Mouse (Mus musculus): ENCODE data around the gene Dnajc11. TPM values are rescaled to one million over a fixed set of nuclear protein-coding genes. Genes with fewer than 3 reads are reported as not detected.
A peak's percentile ranks its signal among the peaks of the same experiment; 100 is the strongest.

Dnajc11 gene
- polyA plus RNA-seq, 1 experiment from 2014 or later = 25.7 TPM

DNA sequence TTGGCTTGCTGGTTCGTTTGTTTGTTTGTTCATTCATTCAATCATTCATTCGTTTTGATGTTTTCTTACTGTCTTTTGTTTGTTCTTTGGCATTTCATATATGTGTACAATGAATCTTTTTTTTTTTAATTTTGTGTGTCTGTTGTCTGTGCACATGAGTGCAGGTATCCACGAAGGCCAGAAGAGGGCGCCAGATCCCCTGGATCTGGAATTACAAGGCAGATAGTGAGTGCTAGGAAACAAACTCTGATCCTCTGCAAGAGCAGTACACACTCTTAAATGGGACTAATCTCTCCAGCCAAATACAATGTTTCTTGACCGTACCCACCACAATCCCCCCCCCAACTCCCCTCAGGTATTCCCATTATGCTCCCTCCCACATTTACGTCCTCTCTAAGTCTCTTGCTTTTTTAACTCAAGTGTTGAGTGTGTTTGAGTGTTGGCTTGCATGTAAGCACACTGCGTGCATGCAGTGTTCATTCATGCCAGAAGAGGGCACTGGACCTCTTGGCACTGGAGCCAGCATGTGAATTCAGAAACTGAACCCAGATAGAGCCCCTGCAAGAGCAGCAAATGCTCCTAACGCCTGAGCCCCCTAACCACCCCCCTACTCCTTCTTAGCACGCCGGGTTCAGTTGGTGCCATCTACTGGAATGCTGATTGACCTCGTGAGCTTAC is 33.6 kb upstream of the Dnajc11 start:
- H3K4me3 ChIP-seq (ENCODE audit: low read depth, low read length) = no peak overlapping the region
- no peak overlapping the region for H3K27ac ChIP-seq (ENCODE audit: low read depth, low read length)
- H3K4me1 ChIP-seq (replicated peaks; ENCODE audit: control insufficient read depth, insufficient read depth, low read length) = no peaks in the 10 kb centered on the region; the same call in 1 of the 2 replicates
- no peak for ATAC-seq
- H3K36me3 ChIP-seq (ENCODE audit: control insufficient read depth, insufficient read depth) = no peaks in the 10 kb centered on the region
- H3K9ac ChIP-seq (ENCODE audit: low read depth, low read length) = no peak overlapping the region
- 74% methylated on average over 11 of the region's 11 CpGs for WGBS
- peak; percentile 50 for TF ChIP-seq CTCF (IDR thresholded peaks at IDR 0.05; ENCODE audit: low read depth)
- H3K9me3 ChIP-seq (ENCODE audit: control insufficient read depth) = 0 out of 2 replicates have a peak, but pooled peaks cover 3% of the 10 kb centered on the region
- no peak overlapping the region for H3K4me2 ChIP-seq (replicated peaks; ENCODE audit: low read depth)
- H3K27me3 ChIP-seq (replicated peaks; ENCODE audit: control insufficient read depth, insufficient read depth, low read length) = 0 out of 2 replicates have a peak, but pooled peaks cover 4% of the 10 kb centered on the region

DNA sequence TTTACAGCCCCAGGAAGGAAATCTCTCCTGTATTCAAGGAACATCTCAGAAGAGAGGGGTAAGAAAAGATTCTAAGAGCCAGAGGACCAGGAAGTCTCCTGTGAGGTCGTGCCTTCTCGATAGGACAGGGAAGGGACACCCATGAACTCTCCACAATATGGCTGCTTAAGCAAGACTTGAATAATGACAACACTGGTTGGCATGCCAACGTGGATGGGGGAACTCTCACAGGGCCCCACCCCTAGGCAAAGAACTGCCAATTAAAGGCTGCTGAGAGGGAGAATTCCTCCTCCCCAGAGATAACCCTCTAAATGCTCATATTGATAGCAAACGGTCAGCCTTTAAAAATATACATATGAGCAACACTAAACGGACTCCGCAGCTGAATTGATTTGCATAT is 32.8 kb upstream of the Dnajc11 start:
- no peak overlapping the region for H3K4me3 ChIP-seq (ENCODE audit: low read depth, low read length)
- no peaks in the 10 kb centered on the region; the same call in 1 of the 2 replicates for H3K4me1 ChIP-seq (replicated peaks; ENCODE audit: control insufficient read depth, insufficient read depth, low read length)
- no peak for TF ChIP-seq CTCF (IDR thresholded peaks at IDR 0.05; ENCODE audit: low read depth)
- H3K4me2 ChIP-seq (replicated peaks; ENCODE audit: low read depth) = no peak overlapping the region
- 0 out of 2 replicates have a peak, but pooled peaks cover 4% of the 10 kb centered on the region for H3K27me3 ChIP-seq (replicated peaks; ENCODE audit: control insufficient read depth, insufficient read depth, low read length)
- H3K9ac ChIP-seq (ENCODE audit: low read depth, low read length) = no peak overlapping the region
- H3K27ac ChIP-seq (ENCODE audit: low read depth, low read length) = no peak overlapping the region
- whole genome bisulfite sequencing = 74% methylated on average over 6 of the region's 6 CpGs
- no peaks in the 10 kb centered on the region for H3K9me3 ChIP-seq (ENCODE audit: control insufficient read depth)
- H3K36me3 ChIP-seq (ENCODE audit: control insufficient read depth, insufficient read depth) = no peaks in the 10 kb centered on the region
- no peak for ATAC-seq

DNA sequence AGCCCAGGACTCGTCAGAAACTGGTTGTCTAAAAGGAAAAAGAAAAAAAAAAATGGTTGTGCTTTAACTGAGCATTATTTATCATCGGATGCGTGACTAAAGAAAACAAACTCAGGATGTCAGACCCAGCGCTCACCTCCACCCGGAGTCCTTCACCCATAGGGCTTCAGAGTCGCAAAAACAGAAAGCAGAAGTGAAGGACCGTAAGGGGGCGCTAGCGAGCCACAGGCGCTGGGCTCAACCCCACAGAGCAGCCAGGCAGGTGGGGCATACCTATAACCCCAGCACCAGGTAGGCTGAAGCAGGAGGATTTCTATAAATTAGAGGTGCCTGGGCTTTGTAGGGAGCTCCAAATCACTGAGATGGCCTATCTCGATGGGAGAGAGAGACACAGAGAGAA is 32.1 kb upstream of the Dnajc11 start:
- Histone ChIP-seq H3K27me3 (replicated peaks; ENCODE audit: control insufficient read depth, insufficient read depth, low read length) (0 out of 2 replicates have a peak, but pooled peaks cover 4% of the 10 kb centered on the region), H3K9ac (ENCODE audit: low read depth, low read length) (no peak overlapping the region), H3K4me2 (replicated peaks; ENCODE audit: low read depth) (no peak overlapping the region), H3K4me1 (replicated peaks; ENCODE audit: control insufficient read depth, insufficient read depth, low read length) (no peaks in the 10 kb centered on the region; the same call in 1 of the 2 replicates), H3K9me3 (ENCODE audit: control insufficient read depth) (no peaks in the 10 kb centered on the region), H3K4me3 (ENCODE audit: low read depth, low read length) (no peak overlapping the region), H3K27ac (ENCODE audit: low read depth, low read length) (no peak overlapping the region), H3K36me3 (ENCODE audit: control insufficient read depth, insufficient read depth) (no peaks in the 10 kb centered on the region)
- ATAC-seq = no peak
- peak; percentile 46 for TF ChIP-seq CTCF (IDR thresholded peaks at IDR 0.05; ENCODE audit: low read depth)
- 63% methylated on average over 11 of the region's 11 CpGs for WGBS

DNA sequence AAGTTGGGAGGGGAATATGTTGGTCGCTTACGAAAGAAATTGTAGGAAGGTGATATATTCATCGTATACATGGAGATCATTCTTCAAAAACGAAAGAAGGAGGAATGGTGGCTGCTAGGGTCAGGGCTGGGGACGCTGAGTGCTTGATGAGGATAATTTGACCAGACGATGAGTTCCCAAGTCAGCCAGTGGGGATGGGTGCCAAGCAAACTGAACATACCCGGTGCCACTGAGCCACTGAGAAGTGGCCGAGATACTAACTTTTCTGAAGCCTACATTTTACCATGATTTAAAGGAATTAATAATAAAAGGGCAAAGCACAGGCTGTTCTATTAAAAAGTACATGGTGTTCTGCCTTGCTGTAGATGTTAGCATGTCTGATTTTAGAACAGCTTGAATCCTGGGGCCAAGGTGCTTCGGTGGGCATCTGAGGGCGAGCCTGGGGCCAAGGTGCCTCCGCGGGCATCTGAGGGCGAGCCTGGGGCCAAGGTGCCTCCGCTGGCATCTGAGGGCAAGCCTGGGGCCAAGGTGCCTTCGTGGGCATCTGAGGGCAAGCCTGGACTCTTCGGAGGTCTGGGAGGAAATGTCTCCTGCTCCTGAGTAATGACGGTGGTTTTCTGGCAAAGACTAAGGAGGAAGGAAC is 31.3 kb upstream of the Dnajc11 start:
- H3K4me3 ChIP-seq (ENCODE audit: low read depth, low read length) = no peak overlapping the region
- no peak for TF ChIP-seq CTCF (IDR thresholded peaks at IDR 0.05; ENCODE audit: low read depth)
- H3K27ac ChIP-seq (ENCODE audit: low read depth, low read length) = no peak overlapping the region
- no peak overlapping the region for H3K9ac ChIP-seq (ENCODE audit: low read depth, low read length)
- no peaks in the 10 kb centered on the region; the same call in 1 of the 2 replicates for H3K4me1 ChIP-seq (replicated peaks; ENCODE audit: control insufficient read depth, insufficient read depth, low read length)
- ATAC-seq = no peak
- 0 out of 2 replicates have a peak, but pooled peaks cover 6% of the 10 kb centered on the region for H3K27me3 ChIP-seq (replicated peaks; ENCODE audit: control insufficient read depth, insufficient read depth, low read length)
- H3K9me3 ChIP-seq (ENCODE audit: control insufficient read depth) = no peaks in the 10 kb centered on the region
- no peaks in the 10 kb centered on the region for H3K36me3 ChIP-seq (ENCODE audit: control insufficient read depth, insufficient read depth)
- H3K4me2 ChIP-seq (replicated peaks; ENCODE audit: low read depth) = no peak overlapping the region
- WGBS = 76% methylated on average over 17 of the region's 17 CpGs

DNA sequence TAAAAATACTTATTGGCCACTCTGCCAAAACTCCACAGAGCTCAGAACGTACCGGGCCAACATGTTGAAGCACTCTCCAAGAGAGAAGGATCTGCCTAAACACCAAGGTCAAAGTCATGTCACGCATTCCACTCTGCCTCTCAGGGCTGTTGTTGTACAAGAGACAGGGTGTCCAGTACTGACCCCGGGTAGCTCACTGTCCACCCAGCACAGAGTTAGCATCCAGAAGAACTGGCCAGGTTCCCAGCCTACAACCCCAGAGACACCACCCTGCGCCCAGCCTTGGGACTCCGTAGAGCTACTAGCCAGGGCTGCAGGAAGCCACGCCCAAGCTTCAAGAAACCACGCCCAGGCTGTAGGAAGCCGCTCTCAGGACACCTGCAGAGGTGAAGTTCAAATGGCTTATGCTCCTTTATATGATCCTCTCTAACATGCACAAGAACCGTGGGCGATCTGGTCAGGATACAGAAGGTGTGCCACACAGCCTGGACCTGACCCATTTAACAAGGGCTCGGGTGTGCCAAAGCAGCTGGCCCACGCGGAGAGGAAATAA is 30.7 kb upstream of the Dnajc11 start:
- H3K36me3 ChIP-seq (ENCODE audit: control insufficient read depth, insufficient read depth) = no peaks in the 10 kb centered on the region
- H3K4me2 ChIP-seq (replicated peaks; ENCODE audit: low read depth) = no peak overlapping the region
- ATAC-seq = peak; percentile 19; the same call in 1 of the 2 replicates
- 45% methylated on average over 14 of the region's 14 CpGs for WGBS
- no peak overlapping the region for H3K9ac ChIP-seq (ENCODE audit: low read depth, low read length)
- no peaks in the 10 kb centered on the region; the same call in 1 of the 2 replicates for H3K4me1 ChIP-seq (replicated peaks; ENCODE audit: control insufficient read depth, insufficient read depth, low read length)
- no peak overlapping the region for H3K27ac ChIP-seq (ENCODE audit: low read depth, low read length)
- no peaks in the 10 kb centered on the region for H3K9me3 ChIP-seq (ENCODE audit: control insufficient read depth)
- no peak for TF ChIP-seq CTCF (IDR thresholded peaks at IDR 0.05; ENCODE audit: low read depth)
- 0 out of 2 replicates have a peak, but pooled peaks cover 8% of the 10 kb centered on the region for H3K27me3 ChIP-seq (replicated peaks; ENCODE audit: control insufficient read depth, insufficient read depth, low read length)
- H3K4me3 ChIP-seq (ENCODE audit: low read depth, low read length) = no peak overlapping the region

DNA sequence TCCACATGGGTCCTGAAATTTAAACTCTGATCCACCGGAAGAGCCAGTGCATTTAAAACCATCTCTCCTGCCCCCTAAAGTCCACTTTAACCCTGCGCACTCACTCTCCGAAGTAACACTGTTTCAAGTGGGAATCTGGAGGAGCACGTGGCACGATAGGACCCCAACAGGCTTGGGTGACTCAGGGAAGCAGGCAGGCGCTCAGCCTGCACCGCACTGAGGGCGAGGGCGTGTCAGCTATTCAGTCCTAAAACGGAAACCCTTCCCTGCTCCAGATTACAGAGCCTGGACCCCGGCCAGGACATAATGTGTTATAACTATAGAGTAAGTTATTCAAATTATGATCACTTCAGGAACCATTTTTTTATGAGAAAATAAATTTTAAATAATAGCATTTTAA is 29.4 kb upstream of the Dnajc11 start:
- H3K9ac ChIP-seq (ENCODE audit: low read depth, low read length) = no peak overlapping the region
- no peak for TF ChIP-seq CTCF (IDR thresholded peaks at IDR 0.05; ENCODE audit: low read depth)
- no peak for ATAC-seq
- no peak overlapping the region for H3K4me2 ChIP-seq (replicated peaks; ENCODE audit: low read depth)
- 0 out of 2 replicates have a peak, but pooled peaks cover 8% of the 10 kb centered on the region for H3K27me3 ChIP-seq (replicated peaks; ENCODE audit: control insufficient read depth, insufficient read depth, low read length)
- H3K4me3 ChIP-seq (ENCODE audit: low read depth, low read length) = no peak overlapping the region
- H3K9me3 ChIP-seq (ENCODE audit: control insufficient read depth) = no peaks in the 10 kb centered on the region
- H3K36me3 ChIP-seq (ENCODE audit: control insufficient read depth, insufficient read depth) = no peaks in the 10 kb centered on the region
- no peak overlapping the region for H3K27ac ChIP-seq (ENCODE audit: low read depth, low read length)
- no peaks in the 10 kb centered on the region; the same call in 1 of the 2 replicates for H3K4me1 ChIP-seq (replicated peaks; ENCODE audit: control insufficient read depth, insufficient read depth, low read length)
- WGBS = 43% methylated on average over 11 of the region's 11 CpGs

All from intestine, postnatal 0 days (tissue).